Mouse (Mus musculus): Measurements from ENCODE around the gene Vmn2r42. TPM values are rescaled to one million over a fixed set of nuclear protein-coding genes. Genes with fewer than 3 reads are reported as not detected.
"Not testable (repeated sequence)": the region's sequence is repeated elsewhere in the genome, so short reads cannot be mapped to it uniquely, and the experiment has no call there.

Vmn2r42 gene
- not detected in 2 replicates for total RNA-seq (2012; rRNA removed)

- H3K9ac ChIP-seq (ENCODE audit: insufficient read depth, low read depth, low read length, poor library complexity, severe bottlenecking); in situ Hi-C loops (cut with MboI; ENCODE audit: low sequenced_read_pairs in 2 of 2, unreplicated experiment in 2 of 2); H3K4me1 ChIP-seq (ENCODE audit: control insufficient read depth in 2 of 2, insufficient read depth in 2 of 2, low read length in 2 of 2, poor library complexity in 1 of 2); H3K27ac ChIP-seq (ENCODE audit: insufficient read depth, low read depth, low read length, poor library complexity, severe bottlenecking); H3K4me3 ChIP-seq (ENCODE audit: insufficient read depth in 1 of 2, low read depth in 1 of 2, low read length in 2 of 2, poor library complexity in 1 of 2, severe bottlenecking in 1 of 2); DNase-seq (ENCODE audit: low read depth, low spot score); H3K9me3 ChIP-seq (ENCODE audit: control insufficient read depth, insufficient read depth, low read depth, low read length); H3K36me3 ChIP-seq (ENCODE audit: control insufficient read depth, insufficient read depth, low read length, poor library complexity, severe bottlenecking): not testable (repeated sequence)
These were observed at the start of gene Vmn2r42 for GRCm38 (mm10) chr7:8200220-8200619. TSS of gene Vmn2r42 (minus strand) at chr7:8200320.

- H3K9me3 ChIP-seq (ENCODE audit: control insufficient read depth, insufficient read depth, low read depth, low read length); H3K27ac ChIP-seq (ENCODE audit: insufficient read depth, low read depth, low read length, poor library complexity, severe bottlenecking); H3K4me1 ChIP-seq (ENCODE audit: control insufficient read depth in 2 of 2, insufficient read depth in 2 of 2, low read length in 2 of 2, poor library complexity in 1 of 2); H3K36me3 ChIP-seq (ENCODE audit: control insufficient read depth, insufficient read depth, low read length, poor library complexity, severe bottlenecking); DNase-seq (ENCODE audit: low read depth, low spot score); H3K9ac ChIP-seq (ENCODE audit: insufficient read depth, low read depth, low read length, poor library complexity, severe bottlenecking); in situ Hi-C loops (cut with MboI; ENCODE audit: low sequenced_read_pairs in 2 of 2, unreplicated experiment in 2 of 2); H3K4me3 ChIP-seq (ENCODE audit: insufficient read depth in 1 of 2, low read depth in 1 of 2, low read length in 2 of 2, poor library complexity in 1 of 2, severe bottlenecking in 1 of 2): not testable (repeated sequence)
These were observed 38.6 kb downstream of the Vmn2r42 start, which contains the start of gene Vmn2r41 for GRCm38 (mm10) chr7:8161554-8161953. TSS of gene Vmn2r41 (minus strand) at chr7:8161654.

Other genes with a start within 250 kb of the Vmn2r42 start
- gene Vmn2r41, start 38.7 kb downstream of the Vmn2r42 start, total RNA-seq (2012; rRNA removed) = not detected in 2 replicates
- not detected in 2 replicates for gene Vmn2r43, start 60.3 kb upstream of the Vmn2r42 start, total RNA-seq (2012; rRNA removed)
- gene Vmn2r44, start 183.0 kb upstream of the Vmn2r42 start, total RNA-seq (2012; rRNA removed) = not detected in 2 replicates